Mouse (Mus musculus): ENCODE measurements at regions not wholly inside any gene's neighbourhood (a gene's known extent, or its start where the extent isn't known, plus 50 kb on each side); places are given as distances from the start of the nearest gene placed in this dataset.
"Not testable (repeated sequence)": the region's sequence is repeated elsewhere in the genome, so short reads cannot be mapped to it uniquely, and the experiment has no call there.

GRCm38 (mm10) chr4:89621260-89621659 lies 58.0 kb upstream of the Dmrta1 start:
- DNase-seq (ENCODE audit: extremely low read depth, low read depth): no peak

GRCm38 (mm10) chr4:89604721-89605120 lies 74.5 kb upstream of the Dmrta1 start:
- no peak for DNase-seq (ENCODE audit: extremely low read depth, low read depth)

- DNase-seq (ENCODE audit: extremely low read depth, low read depth): no peak
Observed at GRCm38 (mm10) chr4:89575529-89575928, 103.7 kb upstream of the Dmrta1 start.

GRCm38 (mm10) chr4:89554711-89555466 lies 124.3 kb upstream of the Dmrta1 start:
- DNase-seq (ENCODE audit: extremely low read depth, low read depth): peak; percentile 51

- no peak for DNase-seq (ENCODE audit: extremely low read depth, low read depth)
Observed at GRCm38 (mm10) chr4:89552556-89552955, 126.7 kb upstream of the Dmrta1 start.

GRCm38 (mm10) chr4:89550515-89550914 lies 128.7 kb upstream of the Dmrta1 start:
- DNase-seq (ENCODE audit: extremely low read depth, low read depth): no peak

GRCm38 (mm10) chr4:89532462-89532861 lies 146.8 kb upstream of the Dmrta1 start:
- DNase-seq (ENCODE audit: extremely low read depth, low read depth): no peak

GRCm38 (mm10) chr4:89530050-89530911 lies 149.0 kb upstream of the Dmrta1 start:
- no peak for DNase-seq (ENCODE audit: extremely low read depth, low read depth)

- DNase-seq (ENCODE audit: extremely low read depth, low read depth): no peak
Observed at GRCm38 (mm10) chr4:89527966-89528365, 151.3 kb upstream of the Dmrta1 start.

GRCm38 (mm10) chr4:89527326-89527725 lies 151.9 kb upstream of the Dmrta1 start:
- no peak for DNase-seq (ENCODE audit: extremely low read depth, low read depth)

- not testable (repeated sequence) for DNase-seq (ENCODE audit: extremely low read depth, low read depth)
Observed at GRCm38 (mm10) chr4:89525525-89525924, 153.7 kb upstream of the Dmrta1 start.

GRCm38 (mm10) chr4:89524260-89525200 lies 154.7 kb upstream of the Dmrta1 start:
- peak; percentile 83 for DNase-seq (ENCODE audit: extremely low read depth, low read depth)

GRCm38 (mm10) chr4:89523423-89524259 lies 155.6 kb upstream of the Dmrta1 start:
- DNase-seq (ENCODE audit: extremely low read depth, low read depth): no peak

GRCm38 (mm10) chr4:89518027-89518426 lies 161.2 kb upstream of the Dmrta1 start:
- no peak for DNase-seq (ENCODE audit: extremely low read depth, low read depth)

GRCm38 (mm10) chr4:89515823-89516411 lies 163.3 kb upstream of the Dmrta1 start:
- DNase-seq (ENCODE audit: extremely low read depth, low read depth): no peak

- DNase-seq (ENCODE audit: extremely low read depth, low read depth): no peak
Observed at GRCm38 (mm10) chr4:89514981-89515380, 164.3 kb upstream of the Dmrta1 start.

GRCm38 (mm10) chr4:89510593-89510992 lies 168.6 kb upstream of the Dmrta1 start:
- no peak for DNase-seq (ENCODE audit: extremely low read depth, low read depth)

GRCm38 (mm10) chr4:89509655-89510391 lies 169.4 kb upstream of the Dmrta1 start:
- DNase-seq (ENCODE audit: extremely low read depth, low read depth): peak; percentile 92

GRCm38 (mm10) chr4:89508103-89508763 lies 171.0 kb upstream of the Dmrta1 start:
- no peak for DNase-seq (ENCODE audit: extremely low read depth, low read depth)
